Mouse (Mus musculus): Measurements from ENCODE around the gene Tacc2.

GRCm38 (mm10) chr7:130743239-130744025, 166.2 kb downstream of the Tacc2 start:
- TF ChIP-seq CTCF (IDR thresholded peaks at IDR 0.05) (no peak), EP300 (IDR thresholded peaks at IDR 0.05) (no peak)
